Comparison of ENCODE assay signal across 25 mouse cellular contexts in the genomic region with DNA sequence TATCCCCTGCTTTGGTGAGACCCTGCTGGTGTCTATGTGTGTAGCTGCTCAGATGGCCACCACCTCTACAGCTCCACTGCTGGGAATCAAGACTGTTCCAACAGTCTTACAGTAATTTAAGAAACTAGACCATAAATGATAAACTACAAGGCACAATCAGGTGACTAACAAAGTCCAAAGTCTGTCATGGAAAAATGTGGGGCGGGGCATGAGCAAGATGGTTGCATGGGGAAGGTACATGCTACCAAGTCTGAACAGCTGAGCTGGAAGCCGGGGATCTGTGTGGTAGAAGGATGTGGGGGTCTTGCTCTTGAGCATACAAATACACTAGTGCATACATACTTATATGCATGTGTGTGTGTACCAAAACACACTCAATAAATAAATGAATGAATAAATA.
"Had no signal": no experiment of that assay in that cellular context is flagged by ENCODE, and none has a peak within 500 bp of the region (broad histone marks: within the 10 kb centered on the region; RNA-seq: fewer than 3 reads in every experiment).

No protein-coding gene starts in this region.

- H3K9me3 ChIP-seq: heart, embryonic 13.5 days; heart, embryonic 15.5 days; hindbrain, embryonic 13.5 days; hindbrain, embryonic 15.5 days; kidney, embryonic 15.5 days; limb, embryonic 10.5 days; limb, embryonic 12.5 days; liver, embryonic 13.5 days; liver, embryonic 15.5 days had no signal

- DNase-seq: gastrocnemius, postnatal 14 days; gastrocnemius, postnatal 36 days; heart, adult 18-20 months; heart, postnatal 14 days; heart, postnatal 36 days; kidney, postnatal 25 days; kidney, postnatal 4 days; liver; liver, embryonic 13.5 days; liver, postnatal 0 days had no signal

- H3K4me3 ChIP-seq: heart, embryonic 13.5 days; heart, embryonic 15.5 days; hindbrain, embryonic 13.5 days; hindbrain, embryonic 15.5 days; kidney, embryonic 15.5 days; layer of hippocampus, adult 2 months; left cerebral cortex, adult 2 months; limb, embryonic 10.5 days; limb, embryonic 12.5 days; liver, embryonic 13.5 days; liver, embryonic 15.5 days had no signal

- H3K4me1 ChIP-seq: heart, embryonic 13.5 days; heart, embryonic 15.5 days; hindbrain, embryonic 13.5 days; hindbrain, embryonic 15.5 days; kidney, embryonic 15.5 days; limb, embryonic 10.5 days; limb, embryonic 12.5 days; liver, embryonic 13.5 days; liver, embryonic 15.5 days had no signal

- H3K4me2 ChIP-seq: heart, embryonic 11.5 days; heart, embryonic 13.5 days; heart, embryonic 15.5 days; hindbrain, embryonic 13.5 days; hindbrain, embryonic 15.5 days; kidney, embryonic 15.5 days; limb, embryonic 12.5 days; liver, embryonic 11.5 days; liver, embryonic 13.5 days; liver, embryonic 15.5 days had no signal

- H3K36me3 ChIP-seq: heart, embryonic 13.5 days; heart, embryonic 15.5 days; hindbrain, embryonic 13.5 days; hindbrain, embryonic 15.5 days; kidney, embryonic 15.5 days; limb, embryonic 10.5 days; limb, embryonic 12.5 days; liver, embryonic 13.5 days; liver, embryonic 15.5 days had no signal

- H3K27ac ChIP-seq: heart, embryonic 13.5 days; heart, embryonic 15.5 days; hindbrain, embryonic 13.5 days; hindbrain, embryonic 15.5 days; hindbrain, postnatal 0 days; kidney, embryonic 15.5 days; kidney, postnatal 0 days; layer of hippocampus, adult 2 months; left cerebral cortex, adult 2 months; limb, embryonic 10.5 days; limb, embryonic 12.5 days; liver, embryonic 13.5 days; liver, embryonic 15.5 days had no signal

- ATAC-seq: forebrain, embryonic 16.5 days; hindbrain, postnatal 0 days; liver, postnatal 0 days had no signal

- H3K9ac ChIP-seq: heart, embryonic 13.5 days; heart, embryonic 15.5 days; hindbrain, embryonic 13.5 days; hindbrain, embryonic 15.5 days; kidney, embryonic 15.5 days; limb, embryonic 12.5 days; liver, embryonic 13.5 days; liver, embryonic 15.5 days; liver, postnatal 0 days had no signal

- H3K27me3 ChIP-seq: heart, embryonic 13.5 days; heart, embryonic 15.5 days; hindbrain, embryonic 13.5 days; hindbrain, embryonic 15.5 days; kidney, embryonic 15.5 days; liver, embryonic 13.5 days; liver, embryonic 15.5 days had no signal
